Mouse (Mus musculus) forebrain, embryonic 12.5 days (tissue): ENCODE data around the gene Cldn1. TPM values are rescaled to one million over a fixed set of nuclear protein-coding genes. Genes with fewer than 3 reads are reported as not detected.

Experiments used
- ATAC-seq: fragments of 200-750 bp; cut with Nextera tagmentation; 2 replicates; pipeline ENCODE4 v1.8.0; 2017; ENCODE audit warnings: moderate TSS enrichment; ENCODE audit not compliant: low FRiP score
- H3K27ac ChIP-seq: fragments of 300-500 bp; sonication (generic); 2 replicates; pipeline ENCODE4 v1.5.1; 2016; ENCODE audit warnings: mild to moderate bottlenecking
- H3K27me3 ChIP-seq: fragments of 300-500 bp; sonication (generic); 2 replicates; pipeline ENCODE4 v1.6.1; 2016; ENCODE audit warnings: mild to moderate bottlenecking
- H3K36me3 ChIP-seq: fragments of 300-500 bp; sonication (generic); replicated peaks from 2 replicates; pipeline ENCODE4 v1.6.1; 2016; ENCODE audit warnings: mild to moderate bottlenecking
- H3K4me1 ChIP-seq: fragments of 300-500 bp; sonication (generic); 2 replicates; pipeline ENCODE4 v1.6.1; 2016
- H3K4me2 ChIP-seq: fragments of 300-500 bp; sonication (generic); 2 replicates; pipeline ENCODE4 v1.6.1; 2016; ENCODE audit warnings: mild to moderate bottlenecking, moderate library complexity
- H3K4me3 ChIP-seq: fragments of 300-500 bp; sonication (generic); replicated peaks from 2 replicates; pipeline ENCODE4 v1.5.1; 2016; ENCODE audit warnings: mild to moderate bottlenecking
- H3K9ac ChIP-seq: fragments of 300-500 bp; sonication (generic); 2 replicates; pipeline ENCODE4 v1.6.1; 2016; ENCODE audit warnings: mild to moderate bottlenecking
- H3K9me3 ChIP-seq: fragments of 300-500 bp; sonication (generic); 2 replicates; pipeline ENCODE4 v1.6.1; 2016
- WGBS: fragments of 180-500 bp; shearing (Covaris S2); methylation state at CpG from one replicate; pipeline ENCODE4 v1.1.7; 2016; 5-methylcytosine and 5-hydroxymethylcytosine counted together
- polyA plus RNA-seq: library from polyadenylated mRNA; unstranded; fragments of >200 nt; fragmentation: Nextera tagmentation; extraction: Ambion mirVana; gene quantifications from 2 replicates; pipeline ENCODE4 v1.2.1, GENCODE M21; 2016

The Cldn1 gene
- polyA plus RNA-seq, 1 experiment from 2014 or later = 2.9 TPM

GRCm38 (mm10) chr16:26360694-26361093, 10.9 kb downstream of the Cldn1 start:
- Histone ChIP-seq H3K9ac (no peak overlapping the region), H3K27me3 (no peaks in the 10 kb centered on the region), H3K4me2 (no peak overlapping the region), H3K27ac (no peak overlapping the region), H3K9me3 (no peaks in the 10 kb centered on the region), H3K4me1 (no peaks in the 10 kb centered on the region), H3K4me3 (no peak overlapping the region), H3K36me3 (no peaks in the 10 kb centered on the region)
- no peak for ATAC-seq
- 23% methylated on average over 3 of the region's 3 CpGs for WGBS

GRCm38 (mm10) chr16:26359619-26360018, 12.0 kb downstream of the Cldn1 start:
- H3K27ac ChIP-seq = no peak overlapping the region
- ATAC-seq = no peak
- H3K4me2 ChIP-seq = no peak overlapping the region
- WGBS = 78% methylated on average over 4 of the region's 4 CpGs
- no peaks in the 10 kb centered on the region for H3K4me1 ChIP-seq
- no peaks in the 10 kb centered on the region for H3K27me3 ChIP-seq
- no peaks in the 10 kb centered on the region for H3K9me3 ChIP-seq
- H3K9ac ChIP-seq = no peak overlapping the region
- H3K36me3 ChIP-seq = no peaks in the 10 kb centered on the region
- no peak overlapping the region for H3K4me3 ChIP-seq

- no peak for ATAC-seq
- no peak overlapping the region for H3K27ac ChIP-seq
- no peak overlapping the region for H3K4me3 ChIP-seq
- H3K4me1 ChIP-seq = no peaks in the 10 kb centered on the region
- no peaks in the 10 kb centered on the region for H3K9me3 ChIP-seq
- H3K27me3 ChIP-seq = no peaks in the 10 kb centered on the region
- no peak overlapping the region for H3K4me2 ChIP-seq
- H3K9ac ChIP-seq = no peak overlapping the region
- WGBS = 94% methylated on average over 5 of the region's 5 CpGs
- H3K36me3 ChIP-seq = no peaks in the 10 kb centered on the region
Measured at GRCm38 (mm10) chr16:26358898-26359297, 12.7 kb downstream of the Cldn1 start.

- WGBS = 76% methylated on average over 5 of the region's 5 CpGs
- no peaks in the 10 kb centered on the region for H3K27me3 ChIP-seq
- no peak overlapping the region for H3K9ac ChIP-seq
- H3K9me3 ChIP-seq = no peaks in the 10 kb centered on the region
- H3K4me2 ChIP-seq = no peak overlapping the region
- no peak overlapping the region for H3K4me3 ChIP-seq
- H3K27ac ChIP-seq = no peak overlapping the region
- no peaks in the 10 kb centered on the region for H3K36me3 ChIP-seq
- no peaks in the 10 kb centered on the region for H3K4me1 ChIP-seq
- no peak for ATAC-seq
Measured at GRCm38 (mm10) chr16:26357863-26358780, 13.5 kb downstream of the Cldn1 start.

- no peaks in the 10 kb centered on the region for H3K27me3 ChIP-seq
- no peak overlapping the region for H3K4me2 ChIP-seq
- H3K9me3 ChIP-seq = no peaks in the 10 kb centered on the region
- no peaks in the 10 kb centered on the region for H3K36me3 ChIP-seq
- ATAC-seq = no peak
- no peaks in the 10 kb centered on the region for H3K4me1 ChIP-seq
- 69% methylated on average over 1 of the region's 1 CpGs for WGBS
- no peak overlapping the region for H3K27ac ChIP-seq
- H3K9ac ChIP-seq = no peak overlapping the region
- H3K4me3 ChIP-seq = no peak overlapping the region
Measured at GRCm38 (mm10) chr16:26355513-26355912, 16.1 kb downstream of the Cldn1 start.

- H3K4me2 ChIP-seq = no peak overlapping the region
- no peak for ATAC-seq
- WGBS = 92% methylated on average over 4 of the region's 4 CpGs
- H3K9me3 ChIP-seq = no peaks in the 10 kb centered on the region
- no peak overlapping the region for H3K9ac ChIP-seq
- no peaks in the 10 kb centered on the region for H3K4me1 ChIP-seq
- H3K4me3 ChIP-seq = no peak overlapping the region
- H3K27me3 ChIP-seq = no peaks in the 10 kb centered on the region
- H3K27ac ChIP-seq = no peak overlapping the region
- H3K36me3 ChIP-seq = no peaks in the 10 kb centered on the region
Measured at GRCm38 (mm10) chr16:26350786-26351185, 20.9 kb downstream of the Cldn1 start.

GRCm38 (mm10) chr16:26348809-26349208, 22.8 kb downstream of the Cldn1 start:
- 65% methylated on average over 1 of the region's 1 CpGs for WGBS
- Histone ChIP-seq H3K4me3 (no peak overlapping the region), H3K27me3 (no peaks in the 10 kb centered on the region), H3K9me3 (no peaks in the 10 kb centered on the region), H3K36me3 (no peaks in the 10 kb centered on the region), H3K4me1 (no peaks in the 10 kb centered on the region), H3K9ac (no peak overlapping the region), H3K4me2 (no peak overlapping the region), H3K27ac (no peak overlapping the region)
- no peak for ATAC-seq

- H3K9ac ChIP-seq = no peak overlapping the region
- H3K9me3 ChIP-seq = no peaks in the 10 kb centered on the region
- no peak overlapping the region for H3K4me2 ChIP-seq
- no peak overlapping the region for H3K27ac ChIP-seq
- no peaks in the 10 kb centered on the region for H3K4me1 ChIP-seq
- H3K27me3 ChIP-seq = no peaks in the 10 kb centered on the region
- H3K4me3 ChIP-seq = no peak overlapping the region
- no peak for ATAC-seq
- no peaks in the 10 kb centered on the region for H3K36me3 ChIP-seq
- 83% methylated on average over 7 of the region's 7 CpGs for WGBS
Measured at GRCm38 (mm10) chr16:26316281-26316680, 55.4 kb downstream of the Cldn1 start.

- Histone ChIP-seq H3K4me2 (no peak overlapping the region), H3K9me3 (no peaks in the 10 kb centered on the region), H3K9ac (no peak overlapping the region), H3K36me3 (no peaks in the 10 kb centered on the region), H3K27me3 (no peaks in the 10 kb centered on the region), H3K27ac (no peak overlapping the region), H3K4me1 (no peaks in the 10 kb centered on the region), H3K4me3 (no peak overlapping the region)
- no peak for ATAC-seq
- 82% methylated on average over 13 of the region's 13 CpGs for WGBS
Measured at GRCm38 (mm10) chr16:26314815-26315214, 56.8 kb downstream of the Cldn1 start.

- Histone ChIP-seq H3K4me2 (no peak overlapping the region), H3K27me3 (no peaks in the 10 kb centered on the region), H3K27ac (no peak overlapping the region), H3K9me3 (no peaks in the 10 kb centered on the region), H3K4me1 (no peaks in the 10 kb centered on the region), H3K4me3 (no peak overlapping the region), H3K9ac (no peak overlapping the region), H3K36me3 (no peaks in the 10 kb centered on the region)
- no peak for ATAC-seq
- 80% methylated on average over 2 of the region's 2 CpGs for WGBS
Measured at GRCm38 (mm10) chr16:26309402-26309801, 62.2 kb downstream of the Cldn1 start.

Other genes starting within 250 kb of the Cldn1 start
- not detected in 2 replicates for gene Cldn16, start 91.3 kb upstream of the Cldn1 start, polyA plus RNA-seq
- gene Tmem207, start 154.9 kb upstream of the Cldn1 start, polyA plus RNA-seq = 0.09 TPM in 1 of 2 replicates, not detected in the other
- gene Il1rap, start 209.9 kb upstream of the Cldn1 start, polyA plus RNA-seq = 3.5 and 3.7 TPM in 2 replicates